Mouse (Mus musculus) C2C12 (cell line): Measurements from ENCODE around the gene Znhit3. TPM values are rescaled to one million over a fixed set of nuclear protein-coding genes. Genes with fewer than 3 reads are reported as not detected.

Experiments
- H3K27me3 ChIP-seq: one replicate; pipeline ENCODE4 v1.6.1; 2011; ENCODE audit not compliant: control insufficient read depth, insufficient read depth, insufficient read length
- H3K36me3 ChIP-seq: one replicate; pipeline ENCODE4 v1.6.1; 2011; ENCODE audit not compliant: control insufficient read depth, insufficient read depth
- H3K4me3 ChIP-seq: one replicate; pipeline ENCODE4 v1.5.1; 2011; ENCODE audit warnings: mild to moderate bottlenecking, control low read depth; ENCODE audit not compliant: poor library complexity, insufficient read depth, severe bottlenecking
- H3K79me2 ChIP-seq: one replicate; pipeline ENCODE4 v1.6.1; 2011; ENCODE audit not compliant: control insufficient read depth, insufficient read depth
- H3K79me3 ChIP-seq: one replicate; pipeline ENCODE4 v1.6.1; 2011; ENCODE audit warnings: low read depth, control low read depth
- H3ac ChIP-seq: one replicate; pipeline ENCODE3; 2011; ENCODE audit warnings: low read depth; ENCODE audit not compliant: control insufficient read depth, insufficient read length
- CEBPB ChIP-seq: IDR thresholded peaks from one replicate; pipeline ENCODE4 v1.6.1; 2011; ENCODE audit warnings: low read depth, mild to moderate bottlenecking, control low read depth, moderate library complexity
- CTCF ChIP-seq: IDR thresholded peaks from one replicate; pipeline ENCODE4 v1.5.1; 2011; ENCODE audit not compliant: control insufficient read depth, insufficient read depth, insufficient read length
- FOSL1 ChIP-seq: IDR thresholded peaks from one replicate; pipeline ENCODE4 v1.8.0; 2011; ENCODE audit warnings: mild to moderate bottlenecking, low read length; ENCODE audit not compliant: poor library complexity, insufficient read depth, severe bottlenecking
- MAX ChIP-seq: IDR thresholded peaks from one replicate; pipeline ENCODE4 v1.6.1; 2011; ENCODE audit warnings: mild to moderate bottlenecking, control low read depth
- MYOD1 ChIP-seq: IDR thresholded peaks from one replicate; pipeline ENCODE4 v1.6.1; 2011; ENCODE audit warnings: low read depth; ENCODE audit not compliant: control insufficient read depth, insufficient read length
- MYOG ChIP-seq: IDR thresholded peaks from one replicate; pipeline ENCODE4 v1.6.1; 2011; ENCODE audit not compliant: control insufficient read depth, insufficient read length; ENCODE audit errors: extremely low read depth
- USF1 ChIP-seq: IDR thresholded peaks from one replicate; pipeline ENCODE4 v1.6.1; 2011; ENCODE audit warnings: low read depth, mild to moderate bottlenecking, control low read depth, moderate library complexity
- microRNA-seq: library from miRNA; unstranded; fragments of <30 nt; microRNA quantifications from one replicate; pipeline ENCODE4, GENCODE M21; 2019; ENCODE audit warnings: borderline microRNAs expressed
- polyA plus RNA-seq: library from polyadenylated mRNA; unstranded; fragments of >200 nt; fragmentation: generic; extraction: Trizol; gene quantifications from one replicate; pipeline ENCODE4 v1.2.1, GENCODE M21; 2012; ENCODE audit warnings: missing spikeins

Gene Znhit3
- polyA plus RNA-seq, 1 experiment = 39.2 TPM

GRCm38 (mm10) chr11:84871046-84871445 lies 45.1 kb downstream of the Znhit3 start:
- Histone ChIP-seq H3K79me3 (peaks cover 51% of the 10 kb centered on the region), H3K27me3 (no peaks in the 10 kb centered on the region), H3ac (peak overlapping the region; percentile 91), H3K4me3 (peak overlapping the region; percentile 96), H3K79me2 (peaks cover 67% of the 10 kb centered on the region), H3K36me3 (peaks cover 33% of the 10 kb centered on the region)
- TF ChIP-seq MAX = peak; percentile 2
- TF ChIP-seq CTCF = no peak

- Histone ChIP-seq H3K27me3 (no peaks in the 10 kb centered on the region), H3K4me3 (peak within 1 kb of the TSS; percentile 96), H3ac (peak within 1 kb of the TSS; percentile 91), H3K79me3 (peaks cover 56% of the 10 kb centered on the region), H3K36me3 (peaks cover 38% of the 10 kb centered on the region), H3K79me2 (peaks cover 72% of the 10 kb centered on the region)
- no peak for TF ChIP-seq CTCF
- peak; percentile 51 for TF ChIP-seq CEBPB
- no peak for TF ChIP-seq MYOG
- peak; percentile 36 for TF ChIP-seq MAX
- no peak for TF ChIP-seq USF1
- TF ChIP-seq MYOD1 = no peak
- TF ChIP-seq FOSL1 = no peak
Measured at GRCm38 (mm10) chr11:84870337-84871043, 45.7 kb downstream of the Znhit3 start, which contains the start of gene Ggnbp2. Gene Ggnbp2, minus strand, starts transcription at chr11:84870817.

- peak overlapping the region; percentile 96 for H3K4me3 ChIP-seq
- peaks cover 64% of the 10 kb centered on the region for H3K79me3 ChIP-seq
- peak; percentile 20 for TF ChIP-seq MAX
- TF ChIP-seq CEBPB = peak; percentile 71
- no peak for TF ChIP-seq USF1
- peaks cover 80% of the 10 kb centered on the region for H3K79me2 ChIP-seq
- H3K36me3 ChIP-seq = peaks cover 46% of the 10 kb centered on the region
- no peaks in the 10 kb centered on the region for H3K27me3 ChIP-seq
- H3ac ChIP-seq = peak overlapping the region; percentile 74
Measured at GRCm38 (mm10) chr11:84869537-84870232, 46.5 kb downstream of the Znhit3 start.

GRCm38 (mm10) chr11:84868786-84869259 lies 47.3 kb downstream of the Znhit3 start:
- H3K79me3 ChIP-seq = peaks cover 73% of the 10 kb centered on the region
- peak overlapping the region; percentile 74 for H3ac ChIP-seq
- H3K79me2 ChIP-seq = peaks cover 87% of the 10 kb centered on the region
- peaks cover 55% of the 10 kb centered on the region for H3K36me3 ChIP-seq
- no peaks in the 10 kb centered on the region for H3K27me3 ChIP-seq
- H3K4me3 ChIP-seq = peak overlapping the region; percentile 96
- TF ChIP-seq USF1 (no peak), FOSL1 (no peak), MAX (no peak), MYOD1 (no peak), CTCF (no peak), CEBPB (no peak), MYOG (no peak)

GRCm38 (mm10) chr11:84867586-84867985 lies 48.6 kb downstream of the Znhit3 start:
- Histone ChIP-seq H3K36me3 (peaks cover 67% of the 10 kb centered on the region), H3K27me3 (no peaks in the 10 kb centered on the region), H3K79me3 (peaks cover 85% of the 10 kb centered on the region), H3ac (no peak overlapping the region), H3K4me3 (no peak overlapping the region), H3K79me2 (peaks cover 92% of the 10 kb centered on the region)
- TF ChIP-seq MYOG = no peak

- Histone ChIP-seq H3K36me3 (peaks cover 89% of the 10 kb centered on the region), H3K4me3 (no peak overlapping the region), H3ac (no peak overlapping the region), H3K79me3 (peaks cover 86% of the 10 kb centered on the region), H3K79me2 (peaks cover 96% of the 10 kb centered on the region), H3K27me3 (no peaks in the 10 kb centered on the region)
- no peak for TF ChIP-seq CEBPB
- TF ChIP-seq FOSL1 = no peak
- no peak for TF ChIP-seq CTCF
- no peak for TF ChIP-seq MYOD1
- TF ChIP-seq USF1 = no peak
- no peak for TF ChIP-seq MYOG
Measured at GRCm38 (mm10) chr11:84865268-84865667, 50.9 kb downstream of the Znhit3 start.

Small RNA genes lying within 50 kb of the gene (microRNA-seq; reads per million reads assigned to microRNA genes)
- gene Gm23564 = not detected

Other genes starting within 250 kb of the Znhit3 start
- 23.6 TPM for gene Mrm1, start 96.9 kb downstream of the Znhit3 start, polyA plus RNA-seq
- gene Dhrs11, start 87.4 kb downstream of the Znhit3 start, polyA plus RNA-seq = 5.5 TPM
- gene Ggnbp2, start 45.5 kb downstream of the Znhit3 start, polyA plus RNA-seq = 21.1 TPM
- 13.2 TPM for gene Myo19, start 36.2 kb downstream of the Znhit3 start, polyA plus RNA-seq
- gene Pigw, start 36.1 kb downstream of the Znhit3 start, polyA plus RNA-seq = 3.9 TPM
- gene Car4, start 41.4 kb upstream of the Znhit3 start, polyA plus RNA-seq = not detected
- gene Usp32, start 223.8 kb upstream of the Znhit3 start, polyA plus RNA-seq = 2.9 TPM